Comparison of ENCODE assay signal across 1 mouse cellular context in genomic region chr3:79227356-79228088, GRCm38 (mm10).
TF ChIP-seq lines count a peak whose summit lies in the region.

No protein-coding gene starts in this region.

TF ChIP-seq in MEL, 35 proteins besides CTCF, POLR2A, EP300 and RAD21 (continued from another document):
- TF ChIP-seq MXI1 (IDR thresholded peaks at IDR 0.05; ENCODE audit: low read depth, low read length) (no peak; the same call in 1 of the 2 replicates), TAL1 (IDR thresholded peaks at IDR 0.05; ENCODE audit: low read length) (peak; percentile 22; the same call in 1 of the 2 replicates), USF1 (IDR thresholded peaks at IDR 0.05; ENCODE audit: low read depth, low read length) (no peak), USF2 (IDR thresholded peaks at IDR 0.05; ENCODE audit: borderline replicate concordance in 1 of 2, insufficient read depth in 1 of 2, low read depth in 1 of 2, low read length in 2 of 2) (no peak), TCF12 (IDR thresholded peaks at IDR 0.05; ENCODE audit: low read depth, low read length) (peak; percentile 36; the same call in 1 of the 2 replicates), KAT2A (conservative IDR thresholded peaks at IDR 0.05; ENCODE audit: low read depth, low read length) (no peak), POLR2AphosphoS2 (IDR thresholded peaks at IDR 0.05; ENCODE audit: low read length) (no peak), CHD2 (IDR thresholded peaks at IDR 0.05; ENCODE audit: low read length) (no peak), ZKSCAN1 (IDR thresholded peaks at IDR 0.05; ENCODE audit: low read depth, low read length) (no peak), CHD1 (IDR thresholded peaks at IDR 0.05; ENCODE audit: low read depth, low read length) (no peak), BHLHE40 (IDR thresholded peaks at IDR 0.05; ENCODE audit: borderline replicate concordance, low read depth, low read length) (no peak), SIN3A (IDR thresholded peaks at IDR 0.05; ENCODE audit: low read length) (no peak; the same call in 1 of the 2 replicates), SMC3 (IDR thresholded peaks at IDR 0.05; ENCODE audit: low read depth, low read length) (no peak), ELF1 (IDR thresholded peaks at IDR 0.05; ENCODE audit: low read depth, low read length) (0 out of 2 replicates have a peak, but pooled peaks have one; percentile 15), MAX (IDR thresholded peaks at IDR 0.05; ENCODE audit: low read length) (no peak), MYB (IDR thresholded peaks at IDR 0.05; ENCODE audit: low read depth, low read length) (no peak), GATA1 (IDR thresholded peaks at IDR 0.05; ENCODE audit: low read depth, low read length) (peak; percentile 75), MYC (IDR thresholded peaks at IDR 0.05; ENCODE audit: low read depth, low read length) (0 out of 2 replicates have a peak, but pooled peaks have one; percentile 12), ZNF384 (IDR thresholded peaks at IDR 0.05; ENCODE audit: low read depth, low read length) (no peak)
